Mouse (Mus musculus) cerebellum, adult 2 months (tissue): Measurements from ENCODE around the gene Naga.

Experiments
- CTCF ChIP-seq: fragments of 200-500 bp; IDR thresholded peaks from 2 replicates; pipeline ENCODE4 v1.5.1; 2011; ENCODE audit warnings: low read depth, mild to moderate bottlenecking, control low read depth, low read length, moderate library complexity, borderline replicate concordance; ENCODE audit not compliant: insufficient read depth
- POLR2A ChIP-seq: fragments of 200-500 bp; IDR thresholded peaks from 2 replicates; pipeline ENCODE4 v1.6.1; 2011; ENCODE audit warnings: low read length, control low read depth, borderline replicate concordance; ENCODE audit not compliant: insufficient read depth

DNA sequence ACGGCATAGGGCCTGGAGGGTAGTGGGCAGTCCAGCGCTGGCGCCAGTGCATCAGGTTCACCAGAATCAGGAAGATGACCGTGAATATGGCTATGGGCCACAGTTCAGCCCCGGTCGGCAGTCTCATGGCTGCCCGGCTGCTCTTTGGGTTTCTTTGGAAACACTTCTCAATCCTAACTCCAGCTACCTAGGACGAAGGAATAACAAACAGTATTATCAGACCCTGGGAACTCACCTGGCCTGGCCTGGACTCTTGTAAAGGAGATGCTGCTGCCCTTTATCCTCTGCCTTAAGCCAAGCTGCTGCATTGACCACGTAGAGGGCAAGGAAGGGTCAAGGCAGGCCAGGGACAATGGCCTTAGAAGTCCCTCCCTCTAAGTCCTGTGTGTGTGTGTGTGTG lies 37.1 kb upstream of the Naga start:
- TF ChIP-seq CTCF (no peak), POLR2A (no peak)
